Mouse (Mus musculus): ENCODE measurements around the gene Sry. TPM values are rescaled to one million over a fixed set of nuclear protein-coding genes. Genes with fewer than 3 reads are reported as not detected.

Sry gene
- not detected for polyA plus RNA-seq (2017; shearing (Covaris generic))

DNA sequence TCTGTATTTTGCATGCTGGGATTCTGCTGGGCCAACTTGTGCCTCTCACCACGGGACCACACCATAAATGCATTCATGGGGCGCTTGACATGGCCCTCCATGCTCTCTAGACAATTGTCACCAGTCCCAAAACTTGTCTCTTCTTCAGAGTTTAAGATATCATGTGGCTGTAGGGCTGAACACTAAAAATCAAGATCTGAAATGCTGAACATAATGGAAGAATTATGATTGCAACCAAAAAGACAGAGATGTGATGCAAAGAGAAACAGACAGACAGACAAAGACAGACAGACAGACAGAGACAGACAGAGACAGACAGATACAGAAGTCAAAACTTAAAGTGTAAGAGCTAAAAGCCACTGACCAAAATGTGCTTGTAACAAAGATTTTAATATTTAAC lies at the start of gene Sry:
Gene Sry, minus strand, starts transcription at position 101 of the 400 bp plus-strand sequence.

Other genes starting within 250 kb of the Sry start
- gene H2al2c, start 64.6 kb downstream of the Sry start, polyA plus RNA-seq (2017; shearing (Covaris generic)): not detected
- gene H2al2b, start 57.0 kb upstream of the Sry start, polyA plus RNA-seq (2017; shearing (Covaris generic)): not detected
- not detected for gene Gm4064, start 132.5 kb upstream of the Sry start, polyA plus RNA-seq (2017; shearing (Covaris generic))
- not detected for gene Rbmy, start 167.0 kb upstream of the Sry start, polyA plus RNA-seq (2017; shearing (Covaris generic))
- not detected for gene Gm10256, start 167.0 kb upstream of the Sry start, polyA plus RNA-seq (2017; shearing (Covaris generic))
- not detected for gene Gm10352, start 237.3 kb upstream of the Sry start, polyA plus RNA-seq (2017; shearing (Covaris generic))

All from effector memory CD4-positive, alpha-beta T cell, adult 5 months (primary cell).